Comparison of ENCODE assay signal across 25 mouse cellular contexts in the genomic region with DNA sequence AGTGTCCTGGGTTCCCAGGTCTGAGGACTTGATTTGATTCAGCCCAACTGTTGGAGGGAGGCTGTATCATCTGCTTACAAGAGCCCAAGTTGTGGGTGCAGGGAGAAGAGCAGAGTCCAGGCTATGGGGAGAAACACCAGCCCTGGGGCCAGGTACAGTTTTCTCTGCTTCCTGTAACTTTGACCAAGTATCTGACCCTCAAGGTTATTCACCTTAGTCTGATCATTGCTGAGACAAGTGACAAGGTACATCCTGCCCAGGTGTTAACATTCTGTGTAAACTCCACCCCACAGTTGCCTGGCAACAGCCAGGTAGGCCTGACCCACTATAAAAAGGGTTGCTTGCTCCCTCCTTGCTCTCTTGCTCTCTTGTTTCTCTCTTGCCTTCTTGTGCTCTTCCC. TPM values are rescaled to one million over a fixed set of nuclear protein-coding genes. Genes with fewer than 3 reads are reported as not detected.
DNase-seq lines count a peak whose midpoint lies in the region; ATAC-seq and TF ChIP-seq lines count a peak whose summit lies in the region.
"Had no signal": no experiment of that assay in that cellular context is flagged by ENCODE, and none has a peak within 500 bp of the region (broad histone marks: within the 10 kb centered on the region; RNA-seq: fewer than 3 reads in every experiment).

No protein-coding gene starts in this region.

- peak; percentile 82 for ATAC-seq in intestine, embryonic 16.5 days
- ATAC-seq in erythroblast, adult 5-6 weeks (replicated peaks; ENCODE audit: low FRiP score, poor library complexity, severe bottlenecking), result no peak
- ATAC-seq: forebrain, embryonic 16.5 days had no signal

- H3K27me3 ChIP-seq in intestine, embryonic 16.5 days (replicated peaks; ENCODE audit: control insufficient read depth, insufficient read depth, low read length), result no peaks in the 10 kb centered on the region
- H3K27me3 ChIP-seq in small intestine, adult 2 months (ENCODE audit: control insufficient read depth, insufficient read depth, low read length), result no peaks in the 10 kb centered on the region
- H3K27me3 ChIP-seq: hindbrain, embryonic 13.5 days had no signal

- no peak for TF ChIP-seq POLR2A in small intestine, adult 2 months (IDR thresholded peaks at IDR 0.05; ENCODE audit: low read depth, low read length)

- H3K4me3 ChIP-seq in intestine, embryonic 16.5 days (ENCODE audit: low read length), result no peak overlapping the region
- H3K4me3 ChIP-seq in small intestine, adult 2 months (ENCODE audit: low read depth, low read length), result no peak overlapping the region
- H3K4me3 ChIP-seq: erythroblast, embryonic 14.5 days; heart, embryonic 15.5 days; hindbrain, embryonic 13.5 days had no signal

- peaks cover 10% of the 10 kb centered on the region for H3K4me1 ChIP-seq in intestine, embryonic 16.5 days (ENCODE audit: control insufficient read depth, insufficient read depth, low read length)
- peaks cover 6% of the 10 kb centered on the region for H3K4me1 ChIP-seq in small intestine, adult 2 months (ENCODE audit: control insufficient read depth, insufficient read depth, insufficient read length, low read length)

- DNase-seq in kidney, adult 9 months, result peak; percentile 23
- DNase-seq in kidney, adult 8-10 months, result no peak
- no peak for DNase-seq in layer of hippocampus, adult 11-12 months (ENCODE audit: low spot score)
- no peak for DNase-seq in embryo, embryonic 11 days
- DNase-seq: adrenal gland, postnatal 10 days; cerebellum, adult 11 months; cerebellum, adult 8-10 months; cerebellum, postnatal 14 days; gastrocnemius, postnatal 10 days; heart, adult 18-20 months; heart, postnatal 14 days had no signal

- no peak overlapping the region for H3K9ac ChIP-seq in intestine, embryonic 16.5 days (ENCODE audit: low read depth, low read length)
- H3K9ac ChIP-seq: heart, embryonic 15.5 days; hindbrain, embryonic 13.5 days had no signal

- no peaks in the 10 kb centered on the region for H3K36me3 ChIP-seq in intestine, embryonic 16.5 days (ENCODE audit: control insufficient read depth, insufficient read depth, low read length)
- H3K36me3 ChIP-seq in small intestine, adult 2 months (ENCODE audit: control insufficient read depth, insufficient read depth, low read length), result no peaks in the 10 kb centered on the region
- H3K36me3 ChIP-seq: heart, embryonic 15.5 days; hindbrain, embryonic 13.5 days had no signal

- H3K27ac ChIP-seq in intestine, embryonic 16.5 days (ENCODE audit: low read length), result peak overlapping the region; percentile 39
- H3K27ac ChIP-seq in small intestine, adult 2 months (ENCODE audit: insufficient read depth, low read depth, low read length), result peak overlapping the region; percentile 79
- H3K27ac ChIP-seq: heart, embryonic 15.5 days; hindbrain, embryonic 13.5 days had no signal

- H3K9me3 ChIP-seq in intestine, embryonic 16.5 days (ENCODE audit: control insufficient read depth, low read length), result no peaks in the 10 kb centered on the region
- H3K9me3 ChIP-seq: heart, embryonic 15.5 days; hindbrain, embryonic 13.5 days had no signal

- TF ChIP-seq CTCF in small intestine, adult 2 months (IDR thresholded peaks at IDR 0.05; ENCODE audit: extremely low read depth, insufficient read length, insufficient replicate concordance, low read depth, low read length), result no peak

- no peak overlapping the region for H3K4me2 ChIP-seq in intestine, embryonic 16.5 days (ENCODE audit: low read depth, low read length)
- H3K4me2 ChIP-seq: heart, embryonic 11.5 days; heart, embryonic 15.5 days; hindbrain, embryonic 13.5 days had no signal

RNA-seq across cellular contexts. Expression of gene Ribc2, which starts 29.5 kb away (rescaled TPM):
- 0.12 TPM in 1 of 2 replicates, not detected in the other for polyA plus RNA-seq in intestine, embryonic 16.5 days (2015; fragmentation: Nextera tagmentation; extraction: Ambion mirVana)
- not detected in 2 replicates for polyA plus RNA-seq in small intestine, adult 2 months (2012; rRNA removed)
- not detected in 2 replicates for total RNA-seq in erythroblast, adult 5-6 weeks (2015; ENCODE audit: low replicate concordance)
- not detected in 2 replicates for total RNA-seq in erythroblast, adult 5-6 weeks (2017; ENCODE audit: low replicate concordance)
- total RNA-seq: adrenal gland, postnatal 10 days; adrenal gland, postnatal 4 days; common myeloid progenitor, adult 5-6 weeks; gastrocnemius, postnatal 10 days; gastrocnemius, postnatal 4 days; heart, adult 18-20 months; heart, postnatal 14 days; hematopoietic stem cell, adult 5-6 weeks; MEL had no signal
- polyA plus RNA-seq: C2C12; erythroblast, embryonic 14.5 days had no signal

RNA-seq across cellular contexts. Expression of gene Smc1b, which starts 29.7 kb away (rescaled TPM):
- 0.13 and 0.17 TPM in 2 replicates for polyA plus RNA-seq in intestine, embryonic 16.5 days (2015; fragmentation: Nextera tagmentation; extraction: Ambion mirVana)
- not detected in 2 replicates for polyA plus RNA-seq in small intestine, adult 2 months (2012; rRNA removed)
- not detected in 2 replicates for total RNA-seq in erythroblast, adult 5-6 weeks (2015; ENCODE audit: low replicate concordance)
- not detected in 2 replicates for total RNA-seq in erythroblast, adult 5-6 weeks (2017; ENCODE audit: low replicate concordance)
- total RNA-seq: heart, adult 18-20 months; MEL had no signal
- polyA plus RNA-seq: erythroblast, embryonic 14.5 days had no signal

RNA-seq across cellular contexts. Expression of gene Fbln1, which starts 44.3 kb away (rescaled TPM):
- 189 and 191 TPM in 2 replicates for polyA plus RNA-seq in intestine, embryonic 16.5 days (2015; fragmentation: Nextera tagmentation; extraction: Ambion mirVana)
- 139 and 456 TPM in 2 replicates for polyA plus RNA-seq in small intestine, adult 2 months (2012; rRNA removed)
- not detected in 2 replicates for total RNA-seq in erythroblast, adult 5-6 weeks (2015; ENCODE audit: low replicate concordance)
- total RNA-seq in erythroblast, adult 5-6 weeks (2017; ENCODE audit: low replicate concordance), result not detected in 2 replicates
- total RNA-seq: MEL had no signal
- polyA plus RNA-seq: erythroblast, embryonic 14.5 days had no signal
